Mouse (Mus musculus) fibroblast of lung, adult 2 months (primary cell): ENCODE results near the gene Ccl9.

Source experiments
- DNase-seq: peaks from one replicate; pipeline ENCODE4 v3.0.0-alpha.2; 2011; ENCODE audit warnings: low read depth

Gene Ccl9

DNA sequence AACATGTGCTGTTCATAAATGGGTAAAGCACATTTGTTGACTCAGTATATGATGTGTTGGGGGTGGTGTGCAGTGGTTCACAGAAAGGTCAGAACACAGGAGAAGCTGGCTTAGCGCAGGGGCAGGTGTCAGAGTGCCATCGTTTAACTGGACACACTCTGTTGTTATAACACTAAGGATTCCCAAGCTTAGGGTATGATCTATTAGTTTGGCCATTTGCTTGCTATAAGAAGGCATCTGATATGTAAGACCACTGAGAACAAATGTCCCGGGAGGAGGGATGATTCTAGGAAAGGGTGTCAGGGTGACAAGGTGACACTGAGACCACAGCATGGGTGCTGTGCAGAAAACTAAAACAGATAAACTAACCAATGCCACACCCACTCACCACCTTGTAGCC is 41.6 kb downstream of the Ccl9 start:
- no peak for DNase-seq

DNA sequence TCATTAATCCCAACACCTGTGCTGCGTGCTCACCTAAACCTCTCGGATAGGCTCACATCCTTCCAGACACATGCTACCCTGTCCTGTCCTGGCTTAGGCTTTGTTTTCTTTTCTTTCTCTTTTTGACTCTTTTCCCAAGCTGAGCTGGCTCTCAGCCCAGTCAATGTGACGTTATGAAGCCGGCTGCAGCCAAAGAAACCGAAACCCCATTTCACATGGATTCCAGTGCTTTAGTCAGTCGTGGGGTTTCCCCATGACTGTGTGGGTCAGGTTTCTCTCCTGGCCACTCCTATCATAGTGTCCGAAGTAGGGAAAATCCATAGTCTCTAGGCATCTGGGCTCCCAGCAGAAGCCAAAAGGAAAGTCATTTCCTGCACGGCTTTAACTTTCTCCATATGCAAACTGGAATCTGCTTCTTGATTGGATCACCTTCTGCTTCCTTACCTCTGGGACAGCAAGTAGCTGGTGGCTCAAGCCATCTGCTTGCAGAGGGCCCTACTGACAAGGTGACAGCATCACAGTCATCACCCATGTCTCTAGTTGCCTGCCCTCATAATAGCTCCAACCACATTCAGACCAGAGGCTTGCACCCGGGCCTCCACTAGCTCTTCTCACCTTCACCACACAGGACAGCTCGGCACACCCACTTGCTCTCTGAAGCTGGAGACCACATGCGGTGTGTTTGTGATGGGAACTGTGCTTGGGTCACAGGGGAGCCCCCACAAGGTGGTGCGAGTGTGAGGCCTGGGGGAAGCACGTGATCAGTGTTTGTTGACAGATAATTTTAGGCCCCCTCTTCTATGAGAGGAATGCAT is 43.6 kb downstream of the Ccl9 start:
- DNase-seq = peak; percentile 94

DNA sequence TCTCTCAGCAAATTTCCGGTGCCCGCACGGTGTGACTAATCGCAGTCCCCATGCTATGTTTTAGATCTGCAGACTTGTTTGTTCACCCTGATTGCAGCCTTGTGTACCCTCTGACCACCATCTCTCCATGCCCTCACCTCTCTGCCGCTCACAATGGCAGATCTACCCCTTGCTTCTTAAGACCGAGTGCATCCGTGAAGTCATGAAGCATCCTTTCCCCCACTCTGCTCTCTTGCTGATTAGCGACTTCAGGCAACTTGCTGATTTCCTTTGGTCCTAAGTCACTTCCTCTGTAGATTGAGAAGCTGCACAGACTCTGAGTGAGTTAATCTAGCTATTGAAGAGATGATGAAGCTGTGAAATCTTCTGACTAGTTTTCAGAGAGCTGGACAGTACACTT is 44.3 kb downstream of the Ccl9 start:
- DNase-seq = no peak

DNA sequence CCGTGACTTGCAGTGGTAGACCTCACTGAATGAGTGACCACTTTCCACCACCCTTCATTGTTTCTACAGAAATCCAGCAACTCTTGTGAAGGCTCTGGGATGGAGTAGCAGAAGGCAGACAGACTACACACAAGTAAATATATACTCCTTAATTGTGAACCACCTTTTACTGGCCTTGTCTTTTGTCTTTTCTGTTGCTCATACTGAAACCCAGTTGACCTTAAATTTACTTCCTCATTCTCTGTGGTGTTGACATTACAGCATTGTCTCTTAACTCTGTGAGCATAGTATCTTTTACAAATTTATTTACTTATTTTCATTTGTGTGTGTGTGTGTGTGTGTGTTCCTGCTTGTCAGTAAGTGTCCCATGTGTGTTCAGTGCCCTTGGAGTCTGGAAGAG is 45.2 kb downstream of the Ccl9 start:
- DNase-seq = no peak

DNA sequence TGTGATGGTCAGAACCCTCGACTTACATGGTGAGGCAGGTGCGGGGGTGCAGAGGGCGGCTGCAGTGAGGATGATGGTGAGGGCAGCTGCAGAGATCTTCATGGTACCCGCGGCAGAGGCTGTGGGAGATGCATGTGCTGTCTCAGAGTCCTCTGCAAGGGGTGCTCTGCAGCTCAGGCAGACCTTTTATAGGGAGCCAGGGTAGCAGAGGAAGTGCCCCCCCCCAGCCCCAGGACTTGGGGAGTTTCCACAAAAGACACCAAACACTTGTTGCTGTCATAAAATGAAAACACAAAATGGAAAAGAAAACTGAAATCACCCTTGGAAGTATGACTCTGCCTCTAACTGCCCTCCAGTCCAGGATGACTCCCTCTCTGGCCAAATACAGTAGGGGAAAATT is 48.1 kb downstream of the Ccl9 start, which contains the start of gene Ccl5:
TSS of gene Ccl5 (minus strand) at position 159 of the 400 bp plus-strand sequence.
- DNase-seq = no peak

DNA sequence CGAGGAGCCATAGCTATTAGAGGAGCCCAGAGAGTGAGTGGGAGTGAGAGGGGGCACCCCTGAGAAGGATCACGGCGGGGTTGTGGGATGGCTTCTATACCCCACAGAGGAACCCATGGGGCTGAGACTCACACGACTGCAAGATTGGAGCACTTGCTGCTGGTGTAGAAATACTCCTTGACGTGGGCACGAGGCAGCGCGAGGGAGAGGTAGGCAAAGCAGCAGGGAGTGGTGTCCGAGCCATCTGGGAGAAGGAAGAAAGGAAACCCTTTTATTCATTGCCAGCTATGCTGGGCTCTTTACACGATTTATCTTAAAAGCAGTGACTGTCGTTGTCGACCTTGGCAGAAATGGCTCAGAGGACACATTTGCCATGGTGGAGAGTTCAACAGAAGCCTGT is 49.4 kb downstream of the Ccl9 start:
- DNase-seq = no peak
